Mouse (Mus musculus) right cerebral cortex, postnatal 4 days (tissue): Measurements from ENCODE around the gene Flt1.
"Not testable (repeated sequence)": the region's sequence is repeated elsewhere in the genome, so short reads cannot be mapped to it uniquely, and the experiment has no call there.

ENCODE experiments used
- DNase-seq: peaks from one replicate; pipeline ENCODE4 v3.0.0-alpha.2; 2022

The Flt1 gene

DNA sequence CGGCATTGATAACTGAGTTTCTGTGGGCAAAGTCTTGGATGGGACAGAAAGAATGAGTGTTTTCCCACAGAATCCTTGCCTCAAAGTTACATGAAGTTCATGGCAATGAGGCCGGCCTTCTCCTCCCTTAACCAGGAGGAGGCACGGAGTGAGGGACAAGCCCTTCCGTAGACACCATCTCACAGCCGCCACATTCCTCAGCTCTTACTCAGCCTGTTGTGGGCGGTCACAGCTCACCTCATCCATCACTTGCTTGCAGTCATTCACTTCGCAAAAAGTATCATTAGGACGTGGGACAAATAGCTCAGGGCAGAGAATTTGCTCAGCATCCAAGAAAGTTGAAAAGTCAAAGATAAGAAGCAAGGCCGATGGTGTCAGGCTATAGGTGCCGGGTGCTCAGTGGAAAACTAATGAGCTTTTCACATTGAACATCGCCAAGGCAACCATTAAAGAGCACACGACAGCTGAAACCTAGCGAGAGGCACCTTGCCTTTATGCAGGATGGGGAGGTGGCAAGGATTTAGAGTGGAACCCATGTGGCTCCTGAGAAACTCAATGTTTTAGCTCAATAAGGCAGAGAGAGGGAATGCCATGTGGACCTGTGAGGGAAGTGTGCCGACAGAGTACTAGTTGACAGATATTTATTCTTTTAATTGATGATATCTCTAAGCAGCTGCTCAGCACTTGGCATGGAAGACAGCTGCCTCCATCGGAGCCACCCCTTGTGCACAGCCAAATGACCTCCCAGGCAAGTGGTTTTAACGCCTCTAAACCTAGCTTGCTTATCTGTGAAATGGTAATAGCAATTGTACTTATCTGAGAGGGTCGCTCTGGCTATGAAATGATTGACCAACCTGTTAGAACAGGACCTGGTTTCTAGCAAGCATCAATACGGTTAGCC lies 124.1 kb downstream of the Flt1 start:
- no peak for DNase-seq

DNA sequence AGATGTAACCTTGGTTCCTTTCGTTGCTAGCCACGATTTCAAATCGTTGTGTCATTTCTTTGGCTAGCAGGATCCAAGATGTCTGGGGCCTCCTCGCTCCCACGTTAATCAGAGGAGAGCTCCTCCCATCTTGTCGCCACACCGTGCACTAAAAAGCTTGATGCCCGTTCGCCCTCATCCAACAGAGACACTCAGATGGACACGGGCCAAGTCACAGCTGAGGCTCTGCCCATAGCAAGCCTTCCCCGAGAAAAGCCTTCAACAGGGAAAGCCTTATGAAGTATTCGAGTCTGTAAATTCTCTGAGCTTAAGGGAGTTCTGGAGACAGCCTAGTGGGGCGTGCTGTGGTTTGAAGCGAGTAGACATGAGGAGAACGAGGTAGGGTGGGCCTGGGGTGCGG lies 128.0 kb downstream of the Flt1 start:
- peak; percentile 17 for DNase-seq

DNA sequence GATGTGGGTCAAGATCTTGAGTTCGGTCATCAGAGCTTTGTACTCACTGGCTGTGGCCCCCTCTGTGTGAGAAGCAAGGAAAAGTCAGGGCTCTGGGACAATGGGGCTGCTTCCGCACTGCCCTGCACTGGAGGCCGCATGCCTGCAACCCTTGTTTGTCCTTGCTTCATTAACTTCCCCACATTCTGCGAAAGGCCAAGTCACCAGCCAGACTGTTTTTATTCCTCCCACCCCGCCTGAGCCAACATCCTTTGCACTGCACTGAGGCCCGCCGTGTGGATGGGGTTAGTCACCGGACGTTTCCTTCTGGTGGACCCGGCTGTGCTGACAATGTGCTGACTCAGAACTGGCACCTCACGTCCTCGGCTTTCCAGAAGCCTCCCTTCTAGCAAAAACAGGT lies 136.0 kb downstream of the Flt1 start:
- no peak for DNase-seq

DNA sequence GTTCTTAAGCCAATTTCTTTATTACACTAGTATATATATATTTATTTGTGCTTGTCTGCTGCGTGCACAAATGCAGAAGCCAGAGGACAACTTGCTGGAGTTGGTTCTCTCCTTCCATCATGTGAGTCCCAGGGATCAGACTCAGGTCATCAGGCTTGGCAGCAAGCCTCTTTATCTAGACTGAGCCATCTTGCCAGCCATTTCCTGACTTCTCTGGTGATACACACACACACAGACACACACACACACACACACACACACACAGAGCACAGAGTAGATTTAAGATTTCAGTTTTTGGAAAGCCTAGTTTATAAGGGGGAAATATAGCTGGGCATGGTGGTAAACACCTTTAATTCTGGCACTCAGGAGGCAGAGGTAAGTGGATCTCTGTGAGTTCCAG lies 140.7 kb downstream of the Flt1 start:
- no peak for DNase-seq

- DNase-seq = no peak
Measured at GRCm38 (mm10) chr5:147584648-147585047, 141.2 kb downstream of the Flt1 start.

DNA sequence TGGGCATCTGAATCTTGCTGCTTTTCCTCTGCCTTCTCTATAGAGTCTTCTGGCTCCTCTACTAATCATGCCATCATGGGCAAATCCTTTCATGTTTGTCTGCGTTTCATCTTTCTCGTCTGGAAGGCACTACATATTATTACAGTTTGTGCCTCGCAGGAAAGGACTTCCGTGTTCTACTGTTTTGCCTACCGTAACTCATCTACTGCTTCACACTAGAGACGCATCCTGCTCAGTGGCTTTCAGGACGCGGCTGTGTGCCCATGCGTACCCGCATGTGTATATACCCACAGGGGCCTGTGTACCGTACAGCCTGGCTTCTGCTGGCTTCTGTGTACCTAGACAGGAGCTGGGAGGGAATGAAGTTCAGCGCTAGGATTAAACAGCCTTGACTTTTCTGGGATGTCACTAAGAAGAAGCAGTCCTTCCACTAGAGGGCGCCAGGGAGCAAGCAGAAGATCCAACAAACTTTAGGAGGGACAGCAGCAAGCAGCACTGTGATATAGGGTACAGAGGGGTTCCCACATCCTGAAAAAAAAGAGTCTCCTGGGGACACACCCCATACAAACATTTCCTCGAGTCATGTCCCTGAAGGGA lies 142.0 kb downstream of the Flt1 start:
- DNase-seq = peak; percentile 94

GRCm38 (mm10) chr5:147580181-147580580 lies 145.6 kb downstream of the Flt1 start:
- no peak for DNase-seq

- DNase-seq = no peak
Measured at GRCm38 (mm10) chr5:147579691-147580090, 146.1 kb downstream of the Flt1 start.

DNA sequence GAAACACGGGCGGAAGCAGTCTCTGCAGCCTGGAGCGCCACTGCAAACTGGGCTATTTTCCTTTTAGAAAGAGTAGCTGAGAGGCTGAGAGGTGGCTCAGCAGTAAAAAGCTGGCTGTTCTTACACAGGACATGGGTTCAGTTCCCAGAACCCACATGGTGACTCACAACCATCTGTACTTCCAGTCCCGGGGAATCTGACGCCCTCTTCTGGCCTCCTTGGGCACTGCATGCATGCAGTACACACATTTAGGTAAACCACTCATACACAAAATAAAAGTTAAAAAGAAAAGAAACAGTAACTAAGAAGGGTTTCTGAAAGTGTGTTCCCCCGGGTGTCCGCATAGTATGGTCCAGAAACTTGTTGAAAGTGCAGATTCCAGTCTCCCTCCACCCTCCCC lies 146.7 kb downstream of the Flt1 start:
- no peak for DNase-seq

- no peak for DNase-seq
Measured at GRCm38 (mm10) chr5:147577003-147577402, 148.8 kb downstream of the Flt1 start.

DNA sequence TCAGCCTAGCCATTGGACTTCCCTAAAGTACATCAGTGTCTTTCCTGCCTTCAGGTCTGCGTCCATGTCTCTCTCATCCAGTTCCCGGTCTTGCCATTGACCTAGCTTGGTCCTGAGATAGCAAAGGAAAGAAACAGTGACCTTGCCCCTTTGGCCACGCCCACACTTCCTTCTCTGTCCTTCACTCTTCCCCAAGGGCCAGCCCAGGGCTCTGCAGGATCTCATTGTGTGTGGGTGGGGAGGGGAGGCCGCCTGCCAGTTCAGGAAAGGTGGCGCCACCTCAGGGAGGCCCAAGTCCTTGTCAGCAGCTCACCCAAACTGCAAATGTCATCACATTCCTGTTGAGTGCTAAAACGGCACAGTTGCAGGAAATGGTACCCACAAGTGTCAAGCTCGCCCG lies 151.3 kb downstream of the Flt1 start:
- DNase-seq = no peak

- no peak for DNase-seq
Measured at GRCm38 (mm10) chr5:147573555-147573954, 152.3 kb downstream of the Flt1 start.

- no peak for DNase-seq
Measured at GRCm38 (mm10) chr5:147572695-147573094, 153.1 kb downstream of the Flt1 start.

DNA sequence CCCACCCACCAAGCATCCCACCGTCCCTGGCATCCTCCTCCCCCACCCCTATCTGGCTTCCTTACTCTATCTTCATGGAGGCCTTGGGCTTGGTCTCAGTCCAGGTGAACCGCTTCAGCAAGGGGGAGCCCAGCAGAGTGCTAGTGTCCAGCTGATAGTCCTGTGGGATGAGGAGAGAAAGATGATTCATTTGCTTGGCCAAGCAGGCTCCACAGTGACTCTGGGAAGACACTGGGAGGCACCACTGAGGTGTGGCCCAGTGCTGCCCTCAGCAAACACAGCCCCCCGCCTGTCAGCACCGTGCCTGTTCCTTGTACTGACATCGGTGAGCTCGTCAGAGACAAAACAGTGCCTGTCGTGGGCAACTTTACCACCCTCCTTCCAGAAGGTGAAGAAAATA lies 159.5 kb downstream of the Flt1 start:
- DNase-seq = no peak

DNA sequence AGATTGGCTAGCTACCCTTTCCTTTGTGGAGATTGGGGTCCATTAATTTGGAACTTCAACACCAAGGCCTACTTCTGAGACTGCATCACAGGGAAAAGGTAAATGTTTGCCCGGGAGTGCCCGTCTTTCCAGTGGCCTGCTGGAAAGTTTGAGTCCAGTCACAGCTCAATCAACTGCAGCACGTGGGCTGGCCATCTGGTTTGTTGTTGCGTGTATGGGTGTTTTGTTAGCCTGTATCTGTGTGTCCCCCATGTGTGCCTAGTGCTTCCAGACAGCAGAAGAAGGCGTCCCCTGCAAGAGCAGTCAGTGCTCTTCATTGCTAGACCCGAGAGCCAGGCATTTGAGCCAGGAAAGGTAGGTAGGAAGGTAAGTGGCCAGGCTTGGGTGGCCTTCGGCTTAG lies 160.4 kb downstream of the Flt1 start:
- no peak for DNase-seq

- DNase-seq = no peak
Measured at GRCm38 (mm10) chr5:147564140-147564590, 161.6 kb downstream of the Flt1 start.

GRCm38 (mm10) chr5:147563511-147564139 lies 162.2 kb downstream of the Flt1 start:
- DNase-seq = no peak

- DNase-seq = not testable (repeated sequence)
Measured at GRCm38 (mm10) chr5:147557641-147558040, 168.2 kb downstream of the Flt1 start.

DNA sequence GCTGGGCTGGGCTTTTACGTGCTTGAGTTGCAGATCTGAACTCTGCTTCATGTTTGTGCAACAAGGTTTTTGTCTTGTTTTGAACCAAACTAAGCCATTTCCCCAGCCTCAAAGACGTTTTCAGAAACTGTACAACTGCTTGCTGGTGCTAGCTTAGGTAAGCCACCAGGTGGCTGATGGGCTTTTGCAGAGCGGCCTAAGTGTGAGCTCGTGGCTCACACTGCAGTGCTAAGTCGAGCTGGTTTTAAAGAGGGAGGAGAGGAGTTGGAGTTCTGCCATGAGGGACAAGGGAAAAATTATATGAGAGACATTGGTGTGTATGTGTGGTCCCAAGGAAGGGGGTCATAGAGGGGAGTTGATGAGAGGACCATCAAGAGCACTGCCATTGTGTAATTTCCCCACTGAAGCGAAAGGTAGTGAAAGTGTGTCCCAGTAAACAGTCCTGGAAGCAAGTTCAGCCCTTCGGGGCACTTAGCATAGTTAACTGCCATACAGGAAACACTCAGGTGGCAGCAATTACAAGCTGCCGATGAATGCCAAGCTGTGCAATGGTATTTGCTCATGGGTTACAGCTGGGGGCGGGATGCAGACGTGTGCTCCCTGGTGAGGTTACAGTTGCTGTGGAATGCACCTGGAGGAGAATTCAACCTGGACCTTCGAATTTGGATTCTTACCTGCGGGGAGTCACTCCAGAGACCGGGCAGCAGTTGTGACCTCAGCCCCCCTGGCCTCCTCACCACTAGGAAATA lies 173.8 kb downstream of the Flt1 start:
- DNase-seq = no peak

- DNase-seq = no peak
Measured at GRCm38 (mm10) chr5:147549016-147549755, 176.6 kb downstream of the Flt1 start.

DNA sequence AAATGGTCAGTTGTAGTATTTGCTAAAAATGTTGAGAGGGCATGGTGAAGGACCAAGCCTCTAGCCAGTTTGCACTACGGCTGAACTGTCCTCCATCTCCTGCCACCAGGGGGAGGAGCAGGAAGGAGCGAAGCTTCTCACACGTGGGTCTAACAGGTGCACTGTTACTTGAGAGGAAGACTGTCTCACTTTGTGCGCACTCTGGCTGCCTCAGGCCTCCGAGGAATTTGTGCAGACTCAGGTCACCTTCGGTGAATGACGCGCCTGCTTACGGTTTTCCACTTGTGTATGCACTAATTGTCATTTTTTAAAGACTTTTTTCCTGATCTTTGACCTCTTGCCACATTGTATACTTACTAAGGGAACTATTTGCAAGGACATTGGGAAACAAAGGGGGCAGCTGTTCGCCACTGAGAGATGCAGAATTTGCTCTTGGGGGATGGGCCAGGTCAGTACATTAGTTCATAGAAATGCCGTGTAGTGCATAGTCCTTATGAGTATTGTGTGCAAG lies 180.0 kb downstream of the Flt1 start:
- no peak for DNase-seq

DNA sequence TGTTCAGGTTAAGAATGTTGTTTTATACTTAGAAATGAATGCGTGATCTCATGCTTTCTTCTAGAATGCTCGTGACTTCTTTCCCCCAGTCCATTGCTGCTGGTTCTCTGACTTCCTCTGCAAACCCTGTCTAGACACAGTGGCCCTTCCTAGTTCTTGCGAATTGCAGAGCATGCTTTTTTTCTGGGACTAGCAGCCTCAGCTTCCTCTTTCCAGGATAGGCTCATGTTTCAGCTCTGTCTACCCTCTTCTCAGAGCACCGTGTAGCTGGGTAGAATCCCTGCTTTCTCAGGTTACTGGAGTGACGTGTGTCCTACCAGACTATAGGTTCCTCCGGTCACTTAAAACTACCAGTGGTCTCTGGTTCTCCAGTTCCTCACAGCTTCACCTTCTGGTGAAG lies 183.5 kb downstream of the Flt1 start:
- no peak for DNase-seq
